Mouse (Mus musculus): ENCODE measurements at regions not wholly inside any gene's neighbourhood (a gene's known extent, or its start where the extent isn't known, plus 50 kb on each side); places are given as distances from the start of the nearest gene placed in this dataset.

DNA sequence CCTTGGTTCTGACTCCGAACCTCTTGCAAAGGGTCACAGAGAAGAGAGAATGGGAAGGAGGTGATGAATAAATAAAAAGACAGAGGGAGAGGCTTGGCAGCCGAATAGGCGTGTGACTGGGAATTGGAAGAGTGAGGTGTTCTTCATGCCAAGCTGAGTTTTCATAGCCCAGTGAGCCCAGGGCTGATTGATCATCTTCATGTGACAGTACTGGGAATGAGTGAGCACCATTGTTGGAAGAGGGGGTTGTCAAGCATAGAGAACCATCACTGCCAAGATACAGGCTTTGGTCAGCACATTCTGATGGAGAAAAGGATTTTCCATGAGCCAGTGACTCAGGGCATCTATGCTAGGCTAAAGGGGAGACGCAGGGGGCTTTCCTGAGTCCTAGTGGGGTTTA lies 163.0 kb downstream of the Slc30a10 start:
- no peak for DNase-seq (ENCODE audit: low spot score in 2 of 2)

DNA sequence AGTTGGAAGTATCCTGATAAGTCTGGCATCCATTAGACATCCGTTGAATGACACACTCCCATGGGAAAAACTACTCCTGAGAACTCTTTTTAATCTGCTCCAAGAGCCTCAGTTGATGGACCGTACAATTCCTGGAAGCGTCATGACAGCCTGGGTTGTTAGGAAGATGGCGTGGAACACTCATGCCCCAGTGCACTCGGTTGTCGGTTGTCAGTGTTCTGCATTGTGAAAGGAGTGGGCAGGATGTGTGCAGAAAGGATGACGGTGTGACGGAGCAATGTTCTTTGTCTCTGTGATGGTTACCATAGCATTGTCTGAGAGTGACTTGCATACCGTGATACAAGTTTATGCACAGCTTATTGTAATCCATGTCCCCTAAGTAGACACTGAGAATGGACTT lies 164.4 kb downstream of the Slc30a10 start:
- no peak for DNase-seq (ENCODE audit: low spot score in 2 of 2)

DNA sequence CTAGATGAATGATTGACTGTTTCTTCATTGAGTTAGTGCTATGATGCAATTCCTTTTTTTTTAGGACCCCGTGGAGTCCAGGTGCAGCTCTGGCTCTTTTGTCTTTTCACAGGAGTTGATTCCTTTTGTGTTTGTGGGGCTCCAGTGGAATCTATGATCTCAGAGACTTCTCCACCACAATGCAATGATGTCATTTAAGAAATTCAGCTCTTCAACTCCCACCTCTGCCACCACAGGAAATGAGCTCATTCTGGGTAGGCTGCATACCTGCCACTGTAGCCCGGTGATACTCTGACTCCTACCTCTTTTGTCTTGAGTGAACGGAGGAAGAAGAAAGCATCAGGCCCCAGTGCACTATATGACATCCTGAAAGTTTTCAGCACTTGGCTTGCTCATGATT lies 173.8 kb downstream of the Slc30a10 start:
- DNase-seq (ENCODE audit: low spot score in 2 of 2) = no peak

DNA sequence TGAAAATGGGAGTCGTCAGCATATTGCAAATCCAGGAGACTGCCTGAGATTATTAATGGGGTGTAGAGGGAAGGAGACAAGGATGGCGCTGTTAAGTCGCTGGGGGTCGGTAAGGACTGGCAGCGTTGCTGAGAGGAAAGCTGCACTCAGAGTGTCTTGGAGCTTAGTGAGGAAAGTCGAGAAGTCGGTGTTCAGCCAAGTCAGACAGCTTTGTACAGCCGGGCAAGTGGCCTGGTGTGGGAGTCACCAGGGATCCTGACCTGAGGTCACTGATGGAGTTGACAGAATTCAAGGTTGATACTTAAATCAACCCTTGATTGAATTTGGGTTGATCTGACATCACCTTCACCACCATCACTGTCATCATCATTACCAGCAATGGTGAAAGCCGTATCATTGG lies 175.3 kb downstream of the Slc30a10 start:
- no peak for DNase-seq (ENCODE audit: low spot score in 2 of 2)

DNA sequence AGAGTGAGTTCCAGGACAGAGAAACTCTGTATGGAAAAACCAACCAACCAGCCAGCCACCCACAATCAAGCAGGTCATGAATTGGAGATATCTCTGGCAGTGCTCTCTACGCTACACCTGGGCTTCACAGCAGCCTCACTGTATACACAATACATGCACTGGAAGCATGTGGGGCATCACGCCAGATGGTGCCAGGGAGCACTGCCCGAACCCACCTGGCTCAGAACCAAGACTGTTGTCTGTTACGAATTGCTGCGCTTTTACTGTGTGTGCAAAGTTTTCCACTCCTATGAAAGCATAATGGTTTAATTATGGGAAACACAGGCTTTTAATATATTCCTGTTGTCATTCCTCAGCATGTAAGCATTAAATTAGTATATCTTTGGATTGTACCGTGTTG lies 184.0 kb downstream of the Slc30a10 start:
- no peak for DNase-seq (ENCODE audit: low spot score in 2 of 2)

DNA sequence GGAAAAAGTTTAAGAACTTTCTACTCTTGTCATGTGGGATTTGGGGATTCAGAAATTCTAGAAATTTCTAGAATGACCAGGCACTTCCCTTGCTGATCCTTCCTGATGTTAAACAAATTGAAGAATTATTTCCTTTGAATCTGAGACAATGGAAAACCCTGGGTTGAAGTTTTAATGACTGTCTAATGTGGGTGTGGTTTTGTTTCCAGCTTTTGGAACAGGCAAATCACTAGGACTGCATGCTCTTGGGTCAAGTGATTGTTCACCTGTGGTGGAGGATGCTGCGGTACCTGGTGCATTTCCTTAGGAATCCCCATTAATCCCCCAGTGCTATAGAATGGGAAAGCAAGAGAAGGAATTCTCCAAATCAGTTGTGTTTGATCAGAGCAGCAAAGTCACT lies 184.8 kb downstream of the Slc30a10 start:
- DNase-seq (ENCODE audit: low spot score in 2 of 2) = no peak

DNA sequence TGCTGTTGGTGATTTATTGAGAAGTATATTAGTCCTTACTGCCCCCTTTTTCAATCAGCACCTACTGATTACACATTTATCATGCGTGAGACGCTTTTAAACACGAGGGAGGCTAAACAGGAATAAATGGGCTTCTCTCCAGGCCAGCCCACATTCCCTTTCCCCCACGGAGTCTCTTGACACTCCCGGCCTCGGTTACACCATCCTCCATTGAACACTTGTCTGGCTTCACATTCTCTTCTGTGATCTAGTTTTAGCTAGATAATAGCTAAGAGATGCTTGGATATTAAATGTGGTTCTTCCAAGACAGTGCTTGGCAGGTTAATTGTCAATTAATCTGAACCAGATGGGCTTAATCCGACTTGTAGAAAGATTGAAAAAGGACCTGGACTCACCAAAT lies 189.4 kb downstream of the Slc30a10 start:
- no peak for DNase-seq (ENCODE audit: low spot score in 2 of 2)

DNA sequence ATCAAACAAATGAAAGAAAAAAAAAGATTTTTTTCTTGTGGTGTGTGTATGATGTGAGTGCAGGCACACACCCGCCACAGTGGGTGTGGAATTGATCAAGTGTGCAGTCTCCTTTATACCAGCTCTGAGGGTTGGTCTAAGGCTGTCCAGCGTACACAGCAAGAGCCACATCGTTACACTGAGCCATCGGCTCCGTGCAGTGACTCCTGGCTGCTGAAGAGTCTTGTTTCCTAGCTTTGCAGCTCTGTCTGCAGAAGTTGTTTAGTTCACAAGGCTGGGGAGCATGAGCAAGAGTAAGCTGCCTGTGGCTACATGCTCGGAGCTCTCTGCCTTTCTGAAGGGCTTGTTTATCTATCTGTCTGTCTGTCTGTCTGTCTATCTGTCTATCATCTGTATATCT lies 193.5 kb downstream of the Slc30a10 start:
- DNase-seq (ENCODE audit: low spot score in 2 of 2) = no peak

DNA sequence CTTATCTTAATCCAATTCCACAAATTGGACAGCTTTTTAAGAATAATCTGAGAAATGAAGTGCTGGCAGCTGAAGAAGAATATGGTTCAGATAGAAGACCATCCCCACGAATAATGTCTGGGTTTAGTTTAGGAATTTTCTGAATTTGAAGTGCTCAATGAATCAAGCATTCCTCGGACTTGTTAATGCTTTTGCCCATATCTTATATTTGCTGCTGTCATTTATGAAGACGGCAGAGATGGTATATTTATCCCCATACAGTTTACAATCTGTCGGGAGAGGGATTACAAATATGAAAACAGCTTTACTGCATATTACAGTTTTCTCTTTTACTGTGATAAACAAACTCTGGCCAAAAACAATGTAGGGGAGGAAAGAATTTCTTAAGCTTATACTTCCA lies 194.3 kb downstream of the Slc30a10 start:
- no peak for DNase-seq (ENCODE audit: low spot score in 2 of 2)

DNA sequence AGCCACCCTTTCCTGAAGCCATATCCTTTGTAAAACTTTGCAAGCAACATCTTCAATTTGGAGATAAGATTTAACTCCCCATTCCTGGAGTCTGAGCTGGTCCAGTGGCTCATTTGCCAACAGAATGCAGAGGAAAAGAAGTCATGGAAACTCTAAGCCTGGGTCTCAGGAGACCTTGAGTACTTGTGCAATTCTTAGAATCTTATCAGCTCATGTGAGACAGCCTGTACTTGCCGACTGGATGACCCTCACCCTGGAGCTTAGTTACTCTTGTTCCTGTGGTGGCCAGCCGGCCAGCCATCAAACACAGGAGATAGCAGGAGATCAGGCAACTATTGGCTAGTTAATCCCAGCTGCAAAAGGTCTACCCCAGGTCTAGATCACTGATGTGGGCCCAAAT lies 196.3 kb downstream of the Slc30a10 start:
- no peak for DNase-seq (ENCODE audit: low spot score in 2 of 2)

DNA sequence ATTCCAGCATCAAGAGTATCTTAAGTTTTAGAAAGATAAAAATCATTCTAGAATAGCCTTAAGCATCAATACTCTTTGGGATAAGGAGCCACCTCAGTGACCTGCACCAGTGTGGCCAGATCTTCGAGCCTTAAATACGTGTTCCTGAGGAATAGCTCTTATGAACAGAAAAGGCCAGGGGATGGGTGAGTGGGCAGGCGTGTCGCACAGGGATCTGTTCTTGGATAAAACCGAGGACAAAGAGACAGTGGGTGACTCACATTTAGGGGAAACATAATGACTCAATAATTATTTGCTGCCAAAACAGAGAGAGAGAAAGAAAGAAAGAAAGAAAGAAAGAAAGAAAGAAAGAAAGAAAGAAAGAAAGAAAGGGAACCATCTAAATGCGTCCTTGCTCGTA lies 200.4 kb downstream of the Slc30a10 start:
- DNase-seq (ENCODE audit: low spot score in 2 of 2) = no peak

DNA sequence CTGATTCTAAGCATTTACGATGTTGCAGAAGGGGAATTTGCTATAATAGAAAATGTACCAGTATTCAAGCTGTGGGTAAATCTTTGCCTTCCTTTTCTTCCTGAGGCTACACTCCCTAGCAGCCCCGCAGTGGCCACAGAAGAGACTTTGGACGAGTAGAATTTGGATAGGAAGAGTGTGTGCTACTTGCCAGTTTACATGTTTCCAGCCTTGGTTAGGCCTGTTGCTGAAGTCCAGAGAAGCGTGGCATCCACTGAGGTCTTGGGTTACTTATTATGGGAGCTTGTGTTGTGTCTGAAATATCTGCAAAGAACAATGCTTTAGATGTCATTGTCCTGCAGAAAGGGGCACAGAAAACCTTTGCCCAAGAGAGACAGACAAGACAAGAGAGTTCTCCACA lies 200.8 kb downstream of the Slc30a10 start:
- no peak for DNase-seq (ENCODE audit: low spot score in 2 of 2)

DNA sequence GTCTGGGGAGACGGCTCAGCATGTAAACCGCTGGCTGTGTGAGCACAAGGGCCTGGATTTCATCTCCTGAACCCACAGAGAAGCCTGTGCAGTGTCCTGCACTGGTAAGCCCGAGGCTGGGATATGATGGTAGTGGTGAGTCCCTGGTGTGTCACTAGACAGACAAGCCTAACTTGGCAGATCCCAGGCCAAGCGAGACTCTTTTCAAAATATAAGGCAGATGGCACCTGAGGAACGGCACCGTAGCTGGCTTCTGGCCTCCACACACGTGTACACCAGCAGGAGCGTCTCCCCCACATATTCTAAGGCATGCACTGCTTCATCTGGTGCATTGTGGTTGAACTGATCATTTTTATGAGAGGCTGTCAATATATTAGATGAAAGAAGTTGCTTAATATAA lies 202.6 kb downstream of the Slc30a10 start:
- no peak for DNase-seq (ENCODE audit: low spot score in 2 of 2)

DNA sequence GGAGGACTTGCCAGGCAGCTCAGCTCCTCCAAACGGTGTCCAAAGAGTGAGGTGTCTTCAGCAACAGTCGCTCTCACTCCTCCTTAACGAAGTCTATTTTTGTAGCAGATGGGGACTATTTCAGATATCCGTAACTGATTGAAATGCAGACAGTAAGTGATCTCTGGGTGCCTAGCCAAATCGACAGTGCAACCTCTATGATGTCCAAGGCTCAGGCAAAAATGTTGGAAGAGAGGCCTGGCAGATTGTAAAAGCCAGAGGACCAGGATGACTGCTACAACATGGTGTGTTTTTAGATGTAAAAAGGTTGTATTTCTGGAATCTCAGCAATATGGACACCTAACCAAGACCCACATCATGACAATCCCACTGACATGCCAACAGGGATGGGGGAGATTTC lies 204.8 kb downstream of the Slc30a10 start:
- no peak for DNase-seq (ENCODE audit: low spot score in 2 of 2)

DNA sequence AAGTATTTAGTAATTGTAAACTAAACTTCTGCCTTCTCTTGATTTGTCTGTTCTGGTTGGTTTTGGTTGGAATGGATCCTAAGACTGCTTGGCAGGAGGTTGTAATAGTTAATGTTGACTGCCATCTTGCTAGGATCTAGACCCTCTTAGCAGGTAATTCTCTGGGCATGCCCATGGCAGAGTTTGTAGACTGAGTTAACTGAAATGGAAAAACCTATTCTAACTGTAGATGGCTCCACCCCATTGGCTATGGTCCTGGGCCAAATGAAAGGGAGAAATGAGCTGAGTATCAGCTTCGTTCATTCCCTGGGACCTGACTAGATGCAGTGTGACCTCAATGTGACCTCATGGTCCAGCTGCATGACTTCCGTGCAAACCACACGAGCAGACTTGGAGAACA lies 207.7 kb downstream of the Slc30a10 start:
- DNase-seq (ENCODE audit: low spot score in 2 of 2) = no peak

DNA sequence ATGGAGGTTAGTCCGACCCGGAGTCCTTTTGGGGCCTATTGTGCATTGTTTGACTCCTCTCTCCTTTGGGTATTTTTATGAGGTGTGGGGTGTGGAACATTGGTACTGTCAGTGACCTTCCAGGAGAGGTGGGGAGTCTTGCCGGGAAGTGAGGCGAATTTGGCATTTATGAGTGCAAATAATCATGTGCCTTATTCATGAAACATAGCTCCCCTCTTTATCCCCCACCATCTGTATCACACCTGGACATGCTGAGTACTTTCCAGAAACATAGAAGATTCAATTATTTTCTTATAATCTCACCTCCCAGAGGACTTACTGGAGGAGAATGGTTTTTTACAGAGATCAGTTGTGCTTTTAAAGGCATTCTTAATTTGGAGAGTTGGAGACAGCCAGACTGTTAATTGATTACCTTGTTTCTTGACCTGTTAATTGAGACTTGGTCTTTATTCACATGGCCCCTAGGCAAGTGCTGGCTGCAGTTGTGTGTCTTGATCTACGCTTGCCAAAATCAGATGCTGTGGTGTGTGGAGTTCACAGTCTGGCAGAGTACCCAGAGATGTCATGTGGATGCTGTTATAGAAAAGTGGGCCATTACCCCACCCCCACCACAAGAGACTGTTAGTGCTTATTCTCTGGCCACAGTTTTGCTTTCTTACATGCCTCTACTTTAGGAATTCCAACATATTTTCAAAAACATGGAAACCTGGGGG lies 215.5 kb downstream of the Slc30a10 start:
- DNase-seq (ENCODE audit: low spot score in 2 of 2) = no peak

DNA sequence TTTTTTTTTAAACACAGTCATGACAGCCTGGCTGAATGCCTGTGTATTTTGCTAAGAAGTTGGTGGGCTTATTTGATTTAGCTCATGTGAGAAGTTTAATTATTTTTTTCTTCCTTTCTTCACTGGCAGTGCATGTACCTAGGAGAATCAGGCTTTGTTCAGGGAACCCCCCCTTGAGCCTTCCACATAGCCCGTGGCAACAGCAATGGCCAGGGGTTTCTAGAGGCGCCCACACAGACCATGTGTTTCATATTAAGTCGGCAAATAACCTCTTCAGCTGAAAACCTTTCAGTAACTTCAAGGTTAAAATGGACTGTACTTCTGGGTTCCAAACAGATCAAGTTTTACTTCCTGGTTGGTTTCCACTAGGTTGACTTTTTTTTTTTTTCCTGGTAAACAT lies 218.3 kb downstream of the Slc30a10 start:
- no peak for DNase-seq (ENCODE audit: low spot score in 2 of 2)

DNA sequence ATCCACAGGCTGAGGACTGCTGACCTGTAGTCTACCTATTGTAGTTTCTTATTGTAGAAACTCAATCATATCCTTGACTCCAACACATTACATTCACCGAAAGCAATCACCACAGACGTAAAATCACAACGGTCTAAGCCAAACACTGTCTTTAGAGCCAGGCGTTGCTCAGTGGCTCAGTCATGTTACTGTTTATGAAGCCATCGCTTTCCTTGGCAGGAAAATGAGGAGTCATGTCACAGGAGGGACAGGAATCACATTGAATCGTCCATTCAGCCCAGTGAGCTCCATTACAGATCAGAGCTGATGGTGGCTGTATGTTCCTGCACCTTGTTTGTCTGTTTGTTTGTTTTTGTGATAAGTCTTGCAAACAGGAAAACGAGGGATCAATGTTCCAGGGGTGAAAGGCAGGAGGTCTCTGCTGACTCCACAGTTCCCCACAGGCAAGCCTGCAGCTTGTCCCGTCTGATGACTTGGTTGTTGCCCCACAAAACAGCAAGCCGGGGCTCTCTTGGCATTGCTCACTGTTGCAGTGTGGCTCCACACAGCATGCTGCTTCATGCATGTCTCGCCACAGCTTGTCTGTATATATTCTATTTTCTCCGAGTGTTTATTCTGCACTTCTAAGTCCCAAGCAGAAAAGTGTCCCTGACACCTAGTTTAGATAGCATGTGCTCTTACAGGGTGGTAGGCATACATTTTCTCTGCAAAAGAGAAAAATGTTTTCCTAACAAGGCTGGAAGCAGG lies 221.2 kb downstream of the Slc30a10 start:
- DNase-seq (ENCODE audit: low spot score in 2 of 2) = no peak

DNA sequence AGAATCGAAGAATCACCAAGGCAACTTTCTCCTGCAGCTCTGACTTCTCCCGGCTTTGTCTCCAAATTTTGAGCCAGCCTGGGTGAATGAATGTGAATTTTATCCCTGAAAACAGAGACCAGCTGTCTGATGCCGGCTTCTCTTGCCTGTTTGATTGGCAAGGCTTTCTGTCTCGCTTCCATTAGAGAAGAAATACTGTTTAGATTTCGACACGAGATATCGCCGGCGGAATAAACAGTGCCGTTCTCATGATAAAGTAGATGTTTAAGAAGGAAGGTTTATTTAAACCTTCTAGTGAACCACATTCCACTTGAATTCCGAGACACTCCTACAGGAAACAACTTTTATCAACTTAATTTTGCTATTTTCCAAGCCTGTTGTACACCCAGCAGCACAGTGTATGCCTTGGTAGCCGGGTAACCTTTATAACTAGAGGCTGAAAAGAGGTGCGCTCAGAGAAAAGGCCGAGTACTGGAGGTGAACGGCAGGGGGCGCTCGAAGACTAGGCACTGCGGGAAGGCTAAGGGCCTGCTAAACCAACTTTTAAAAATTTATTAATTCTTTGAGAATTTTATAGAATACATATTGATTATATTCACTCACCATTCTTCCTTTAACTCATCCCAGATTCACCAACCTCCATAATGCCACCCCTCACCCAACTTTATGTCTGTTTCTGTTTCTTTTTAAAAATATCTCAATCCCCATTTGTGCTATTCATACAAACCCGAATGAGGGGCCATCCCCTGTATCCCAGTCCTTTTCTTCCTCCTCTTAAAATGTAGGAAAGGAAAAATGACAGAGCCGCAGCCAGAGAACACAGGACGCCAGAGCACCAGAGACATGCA lies 227.2 kb downstream of the Slc30a10 start:
- peak; percentile 48 to 86 for DNase-seq (ENCODE audit: low spot score in 2 of 2)

DNA sequence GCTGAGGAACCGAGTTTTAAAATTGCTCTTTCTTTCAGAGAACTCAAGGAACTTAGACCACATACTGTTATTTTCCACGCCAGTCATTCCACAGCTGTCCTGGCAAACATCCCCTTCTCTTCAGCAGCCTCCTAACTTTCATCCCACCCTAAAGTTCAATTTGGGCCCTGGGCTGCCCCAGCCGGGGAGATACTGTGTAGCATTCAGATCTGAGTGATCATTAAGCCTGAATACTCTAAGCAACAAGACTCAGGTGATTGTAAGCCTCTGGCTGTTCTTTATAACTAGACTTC lies 227.8 kb downstream of the Slc30a10 start:
- DNase-seq (ENCODE audit: low spot score in 2 of 2) = no peak

DNA sequence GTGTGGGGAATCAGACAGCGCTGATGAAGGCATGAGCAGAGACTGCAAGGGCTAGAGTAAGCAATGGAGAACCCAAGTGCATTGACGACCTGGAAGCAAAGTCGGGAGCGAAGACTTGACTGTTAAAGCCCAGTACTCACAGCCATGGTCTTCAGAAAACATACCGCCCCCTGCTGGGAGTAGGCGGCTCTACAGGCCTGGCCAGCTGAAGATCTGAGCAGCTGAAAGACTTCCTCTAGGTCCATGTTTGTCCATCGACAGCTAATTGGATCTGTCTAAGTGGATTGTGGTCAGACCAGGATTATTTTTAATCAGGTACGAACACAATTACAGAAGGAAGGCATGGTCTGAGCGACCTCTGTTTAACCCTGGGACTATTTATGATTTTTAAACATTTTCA lies 230.0 kb downstream of the Slc30a10 start:
- DNase-seq (ENCODE audit: low spot score in 2 of 2) = no peak

DNA sequence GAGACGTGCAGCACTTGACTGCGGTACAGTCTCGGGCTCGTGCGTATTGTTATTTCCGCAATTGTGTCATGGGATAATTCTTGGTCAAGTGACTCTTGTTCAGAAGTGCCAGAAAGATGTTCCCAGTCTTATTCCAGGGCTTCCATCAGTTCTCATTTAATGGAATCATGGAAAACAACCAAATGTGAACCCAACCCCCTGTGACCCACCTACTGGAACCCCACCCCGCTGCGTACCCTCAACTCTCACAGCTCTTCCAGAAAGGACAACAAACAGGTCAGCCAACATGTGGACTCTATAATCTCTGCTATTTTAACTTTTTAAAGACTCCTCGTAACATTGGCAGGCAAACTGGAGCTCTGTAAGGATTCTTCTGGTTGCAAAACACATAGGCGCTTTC lies 233.9 kb downstream of the Slc30a10 start:
- no peak for DNase-seq (ENCODE audit: low spot score in 2 of 2)

DNA sequence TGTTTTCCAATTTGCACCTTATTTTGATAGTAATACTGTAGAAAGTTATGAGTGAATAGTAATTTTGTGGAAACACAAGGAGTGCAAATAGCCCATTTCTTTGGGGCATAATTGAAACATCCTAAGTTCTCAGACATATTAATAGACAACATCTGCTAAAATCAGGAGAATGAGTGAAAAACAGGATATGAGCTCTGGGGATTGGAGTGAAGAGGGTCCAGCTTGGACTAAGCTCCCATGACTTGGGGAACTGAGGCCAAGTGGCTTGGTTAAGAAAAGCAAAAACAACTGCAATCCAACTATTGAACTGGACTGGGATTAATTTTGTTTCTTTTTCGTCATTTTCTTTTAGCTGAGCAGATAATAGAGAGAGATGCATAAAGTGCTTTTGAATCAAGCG lies 240.7 kb downstream of the Slc30a10 start:
- no peak for DNase-seq (ENCODE audit: low spot score in 2 of 2)

Measured in spleen, postnatal 4 days (tissue).